Mouse (Mus musculus): ENCODE data around the gene Plch2.

Gene Plch2

DNA sequence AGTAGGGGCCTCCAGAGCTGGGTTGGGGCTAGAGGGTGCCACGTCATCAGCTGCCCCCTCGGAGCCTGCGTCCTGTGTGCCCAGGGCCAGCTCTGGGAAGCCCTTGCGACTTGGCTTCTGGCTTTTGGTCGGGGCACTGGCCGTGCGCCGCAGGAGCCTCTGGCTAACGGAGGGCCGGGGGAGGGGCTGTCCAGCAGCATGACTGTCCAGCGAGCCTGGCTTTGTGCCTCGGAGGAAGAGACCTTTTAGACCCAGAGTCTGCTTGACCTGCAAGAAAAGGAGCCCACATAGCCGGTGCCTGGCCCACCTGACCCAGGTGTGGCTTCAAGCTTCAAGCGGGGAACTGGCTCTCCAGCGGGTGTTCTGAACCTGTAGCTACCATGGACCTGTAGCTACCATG is 69.8 kb downstream of the Plch2 start:
- DNase-seq (ENCODE audit: low spot score in 2 of 2): no peak

DNA sequence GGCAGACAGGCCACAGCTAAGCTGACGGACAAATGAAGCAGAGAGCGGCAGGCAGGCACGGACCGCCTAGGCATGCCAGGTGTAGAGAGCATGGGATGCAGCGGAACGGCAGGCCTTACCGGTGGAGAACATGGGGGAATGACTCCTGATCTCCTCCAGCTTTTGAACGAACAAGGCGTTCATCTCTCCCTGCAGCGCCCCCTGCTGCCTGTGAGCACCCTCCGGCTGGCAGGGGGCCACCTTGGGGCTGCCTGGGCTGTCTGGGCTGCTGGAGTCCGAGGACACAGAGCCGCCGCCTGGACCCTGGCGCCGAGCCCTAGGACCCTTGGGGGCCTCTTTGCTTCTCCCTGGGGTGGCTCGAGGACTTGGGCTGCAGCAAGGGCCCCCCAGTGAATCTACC is 70.5 kb downstream of the Plch2 start:
- DNase-seq (ENCODE audit: low spot score in 2 of 2): peak; percentile 32 to 82

DNA sequence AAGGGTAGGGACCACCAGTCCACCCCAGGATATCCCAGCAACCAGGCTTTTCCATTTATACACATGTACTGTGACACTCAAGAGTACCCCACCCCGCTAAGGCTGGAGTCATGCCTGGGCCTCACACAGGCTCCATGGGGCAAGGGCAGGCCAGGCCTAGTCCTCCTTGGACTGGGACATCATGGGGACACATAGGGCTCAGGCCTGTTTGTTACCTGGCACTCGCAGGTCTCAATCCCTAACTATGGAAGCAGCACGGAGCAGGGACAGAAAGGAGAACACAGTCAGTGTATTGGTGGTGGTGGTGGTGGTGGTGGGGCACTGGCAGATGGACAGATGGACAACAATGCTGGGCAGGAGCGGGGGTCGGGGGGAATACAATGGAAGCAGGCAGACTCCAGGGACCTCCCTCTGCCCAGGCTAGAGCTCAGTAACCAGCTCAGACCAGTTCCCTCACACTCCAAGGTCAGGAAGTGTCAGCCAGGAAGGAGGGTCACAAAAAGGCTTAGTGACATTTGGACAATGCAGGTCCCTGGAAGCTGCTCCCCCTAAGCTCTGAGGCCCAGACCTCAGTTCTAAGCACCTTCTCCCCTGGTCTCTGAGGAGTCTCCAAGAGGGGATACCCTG is 71.3 kb downstream of the Plch2 start:
- DNase-seq (ENCODE audit: low spot score in 2 of 2): no peak

DNA sequence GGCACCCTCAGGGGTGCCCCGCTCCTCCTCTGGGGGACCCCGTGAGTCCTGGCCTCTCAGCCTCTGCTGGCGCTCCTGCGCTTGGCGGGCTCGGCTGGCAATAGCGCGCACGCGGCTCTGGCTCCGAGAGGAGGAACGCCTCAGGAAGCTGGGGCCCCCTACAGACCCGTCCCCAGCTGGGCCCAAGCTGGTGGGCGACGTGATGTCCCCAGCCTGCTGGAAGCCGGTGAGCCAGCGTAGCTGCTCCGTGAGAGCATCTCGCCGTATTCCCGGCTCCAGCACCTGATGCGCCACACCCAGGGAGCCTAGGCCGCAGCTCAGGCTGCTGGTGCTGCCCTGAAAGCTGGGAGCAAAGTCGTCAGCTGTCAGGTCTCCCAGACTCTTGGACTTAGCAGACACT is 72.8 kb downstream of the Plch2 start:
- DNase-seq (ENCODE audit: low spot score in 2 of 2): no peak

DNA sequence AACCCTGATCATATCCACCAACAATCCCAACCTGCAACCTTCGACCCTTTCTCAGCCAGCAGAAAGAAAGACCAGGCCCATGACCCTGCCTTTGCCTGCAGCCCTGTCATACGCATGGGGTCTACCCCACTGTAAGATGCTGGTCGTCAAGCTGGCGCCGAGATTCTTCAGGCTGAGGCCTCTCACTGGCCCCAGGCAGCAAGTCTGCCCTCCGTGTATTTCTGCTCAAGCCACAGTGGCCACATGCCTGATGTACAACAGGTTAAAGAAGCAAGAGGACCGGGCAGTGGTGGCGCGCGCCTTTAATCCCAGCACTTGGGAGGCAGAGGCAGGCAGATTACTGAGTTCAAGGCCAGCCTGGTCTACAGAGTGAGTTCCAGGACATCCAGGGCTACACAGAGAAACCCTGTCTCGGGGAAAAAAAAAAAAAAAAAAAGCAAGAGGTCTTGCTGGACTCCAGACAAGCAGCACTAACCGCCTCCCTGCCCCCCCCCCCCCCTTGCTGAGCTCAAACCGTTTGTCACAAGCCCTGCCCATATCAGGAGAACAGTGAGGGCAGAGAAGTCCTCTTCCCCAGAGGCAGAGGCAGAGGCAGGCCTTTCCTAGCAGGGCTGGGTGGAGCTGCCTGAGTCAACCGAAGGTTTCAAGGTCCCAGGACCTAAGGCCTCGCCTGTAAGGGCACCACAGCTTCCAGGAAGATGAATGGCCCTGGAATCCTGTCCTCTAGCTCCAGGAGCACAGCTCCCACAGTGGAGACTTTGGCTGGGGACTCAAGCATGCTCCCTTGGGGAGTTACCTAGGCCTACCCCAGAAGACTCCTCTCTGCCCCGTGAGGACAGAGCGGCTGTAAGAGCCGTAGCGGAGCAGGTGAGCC is 74.1 kb downstream of the Plch2 start:
- no peak for DNase-seq (ENCODE audit: low spot score in 2 of 2)

DNA sequence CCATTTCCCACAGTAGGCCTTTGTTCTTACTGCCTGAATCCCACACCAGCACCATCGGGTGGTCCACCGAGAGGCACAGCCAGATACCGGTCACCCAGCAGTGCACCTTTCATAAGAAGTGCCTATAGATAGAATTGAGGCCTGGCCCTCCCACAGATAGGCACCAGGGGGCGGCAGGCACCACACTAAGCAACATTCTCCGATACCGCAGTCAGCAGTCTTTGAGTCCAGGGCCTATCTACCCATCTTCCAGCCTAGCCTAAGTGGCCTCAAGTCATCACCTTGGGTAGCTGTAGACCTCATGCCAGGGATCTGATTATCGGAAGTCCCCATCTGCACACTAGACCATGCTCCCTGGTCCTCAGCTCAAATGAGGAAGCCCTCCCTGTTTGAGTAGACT is 75.1 kb downstream of the Plch2 start:
- peak in 1 of 2 experiments; percentile 45 for DNase-seq (ENCODE audit: low spot score in 2 of 2)

DNA sequence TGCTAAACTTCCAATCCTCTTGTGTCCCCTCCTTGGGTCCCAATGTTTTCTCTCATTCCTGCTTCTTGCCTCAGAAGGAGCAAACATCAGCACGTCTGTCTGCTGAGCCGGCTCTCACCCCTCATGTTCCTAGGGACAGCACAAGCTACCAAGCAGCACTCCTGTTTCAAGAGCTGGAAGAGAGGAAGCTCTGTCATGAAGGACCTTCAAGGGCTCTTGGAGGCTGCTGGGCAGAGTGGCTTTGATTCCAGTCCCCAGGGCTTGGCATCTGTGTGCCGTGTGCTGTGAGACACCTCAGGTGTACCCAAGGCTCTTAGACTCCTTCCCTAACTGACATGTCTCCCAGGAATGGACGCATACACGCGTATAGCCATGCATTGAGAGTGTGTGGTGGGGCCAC is 75.5 kb downstream of the Plch2 start:
- no peak for DNase-seq (ENCODE audit: low spot score in 2 of 2)

DNA sequence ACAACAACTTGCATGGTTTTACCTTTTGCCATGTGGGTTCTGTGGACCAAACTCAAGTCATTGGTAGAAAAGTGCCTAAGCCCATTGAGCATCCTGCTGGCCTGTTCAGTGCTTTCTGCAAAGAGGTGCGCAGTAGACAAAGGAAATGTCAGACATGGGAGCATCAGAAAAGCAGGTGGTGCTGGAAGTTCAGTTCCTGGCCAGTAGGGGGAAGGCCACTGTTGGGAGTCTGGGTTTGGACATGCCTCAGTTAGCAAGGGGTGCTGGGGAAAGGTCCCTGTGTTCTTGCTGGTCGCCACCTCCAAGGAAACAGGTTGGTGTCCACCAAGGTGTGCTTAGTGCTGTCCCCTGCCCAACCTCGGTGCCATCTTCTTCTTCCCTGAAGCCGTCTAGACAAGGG is 76.5 kb downstream of the Plch2 start:
- DNase-seq (ENCODE audit: low spot score in 2 of 2): no peak

DNA sequence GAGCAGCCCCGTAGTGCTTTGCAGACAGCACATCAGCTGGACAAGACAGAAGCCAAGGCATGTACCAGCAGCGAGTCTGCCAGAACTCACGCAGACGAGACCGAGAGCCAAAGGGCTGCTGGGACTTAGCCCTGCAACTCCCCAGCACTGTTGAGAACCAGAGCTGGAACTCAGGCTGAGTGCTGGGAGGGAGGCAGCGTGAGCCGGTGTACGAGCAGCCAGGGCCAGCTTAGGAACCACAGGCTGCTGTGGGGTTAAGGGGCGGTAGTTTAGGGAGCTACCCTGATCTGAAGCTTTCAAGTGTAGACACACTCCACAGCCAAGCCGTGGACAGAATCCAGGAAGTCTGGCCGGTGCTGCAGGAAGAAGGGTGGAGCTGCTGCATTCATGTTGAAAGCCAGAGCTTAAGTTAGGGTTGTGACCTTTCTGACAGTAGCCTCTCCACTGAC is 82.4 kb downstream of the Plch2 start:
- DNase-seq (ENCODE audit: low spot score in 2 of 2): no peak

DNA sequence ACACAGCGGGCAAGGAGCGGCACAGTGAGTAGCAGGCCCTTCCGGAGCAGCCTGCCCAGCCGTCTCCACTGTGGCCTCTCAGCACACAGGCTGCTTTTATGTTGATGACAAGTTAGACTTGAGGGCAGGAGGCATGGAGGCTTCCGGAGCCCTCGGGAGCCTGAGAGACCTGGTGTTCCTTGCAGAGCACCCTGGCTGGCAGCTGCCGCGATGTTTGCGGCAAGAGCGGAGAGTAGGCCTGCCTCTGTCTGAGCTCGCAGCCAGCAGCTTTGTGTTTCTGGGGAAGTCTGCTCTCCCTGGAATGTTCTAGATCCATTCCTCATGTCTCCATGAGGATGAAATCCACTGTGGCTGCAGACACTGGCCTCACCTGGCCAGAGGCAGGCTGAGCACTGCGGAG is 84.0 kb downstream of the Plch2 start:
- no peak for DNase-seq (ENCODE audit: low spot score in 2 of 2)

DNA sequence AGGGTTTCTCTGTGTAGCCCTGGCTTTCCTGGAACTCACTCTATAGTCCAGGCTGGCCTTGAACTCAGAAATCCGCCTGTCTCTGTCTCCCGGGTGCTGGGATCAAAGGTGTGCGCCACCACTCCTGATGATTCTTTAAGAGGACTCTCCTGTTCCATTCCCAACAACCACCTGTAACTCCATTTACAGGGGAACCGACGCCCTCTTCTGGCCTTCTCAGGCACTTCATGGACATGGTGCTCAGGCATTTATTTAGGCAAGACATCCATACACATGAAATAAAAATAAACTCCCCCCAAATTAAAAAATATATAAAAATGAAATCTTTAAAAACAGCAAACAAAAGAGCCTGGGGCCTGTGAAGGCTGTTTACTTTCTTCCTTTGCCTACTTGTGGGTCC is 89.4 kb downstream of the Plch2 start:
- DNase-seq (ENCODE audit: low spot score in 2 of 2): peak; percentile 27 to 58

DNA sequence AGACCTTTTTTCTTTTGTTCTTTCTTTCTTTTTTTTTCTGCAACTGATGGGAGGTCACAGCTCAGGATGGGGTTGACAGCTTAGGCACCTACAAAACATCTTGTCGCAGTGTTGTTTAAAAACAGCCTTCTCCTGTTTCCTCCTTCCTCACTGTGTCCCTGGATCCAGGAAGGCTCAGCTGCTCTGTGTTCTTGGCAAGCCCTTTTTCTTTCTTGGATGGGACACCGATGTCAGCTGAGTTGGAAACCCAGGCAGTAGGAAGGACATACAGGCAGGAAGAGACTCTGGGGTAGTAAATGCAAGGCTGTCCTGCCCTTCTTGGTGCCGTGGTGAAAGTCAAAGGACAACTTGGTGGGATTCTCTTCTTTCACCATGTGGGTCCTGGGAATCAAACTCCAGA is 90.7 kb downstream of the Plch2 start:
- no peak for DNase-seq (ENCODE audit: low spot score in 2 of 2)

DNA sequence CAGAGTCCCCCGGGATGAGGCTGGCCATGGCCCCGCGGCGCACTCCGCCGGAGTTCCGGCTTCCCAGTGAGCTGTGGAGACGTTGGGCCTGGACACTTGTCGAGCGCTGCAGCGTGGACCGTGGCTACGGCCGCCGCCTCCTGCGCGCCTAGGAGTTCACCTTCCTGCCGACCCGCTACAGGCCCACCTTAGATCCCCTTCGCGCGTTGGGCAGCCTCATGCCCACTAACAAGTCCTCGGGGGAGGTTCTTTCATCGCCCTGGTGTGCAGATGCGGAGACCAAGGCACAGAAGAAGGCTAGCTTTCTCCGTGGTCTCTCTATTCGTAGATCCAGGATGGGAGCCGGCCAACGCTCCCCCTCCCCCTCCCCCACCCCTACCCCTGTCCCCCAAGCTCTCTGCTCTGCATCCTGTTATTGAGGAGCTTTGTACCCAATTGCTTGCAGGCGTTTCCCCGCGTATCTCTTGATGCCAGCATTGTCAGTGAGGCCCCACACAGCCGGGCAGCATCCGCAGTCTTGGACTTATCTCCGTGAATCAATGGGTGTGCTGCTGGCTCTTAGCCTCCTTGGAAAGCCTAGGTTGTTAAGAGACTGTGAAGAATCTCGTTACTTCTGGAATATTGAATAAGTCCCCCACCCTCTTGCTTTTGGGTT is 91.9 kb downstream of the Plch2 start:
- DNase-seq (ENCODE audit: low spot score in 2 of 2): peak; percentile 38 to 42

DNA sequence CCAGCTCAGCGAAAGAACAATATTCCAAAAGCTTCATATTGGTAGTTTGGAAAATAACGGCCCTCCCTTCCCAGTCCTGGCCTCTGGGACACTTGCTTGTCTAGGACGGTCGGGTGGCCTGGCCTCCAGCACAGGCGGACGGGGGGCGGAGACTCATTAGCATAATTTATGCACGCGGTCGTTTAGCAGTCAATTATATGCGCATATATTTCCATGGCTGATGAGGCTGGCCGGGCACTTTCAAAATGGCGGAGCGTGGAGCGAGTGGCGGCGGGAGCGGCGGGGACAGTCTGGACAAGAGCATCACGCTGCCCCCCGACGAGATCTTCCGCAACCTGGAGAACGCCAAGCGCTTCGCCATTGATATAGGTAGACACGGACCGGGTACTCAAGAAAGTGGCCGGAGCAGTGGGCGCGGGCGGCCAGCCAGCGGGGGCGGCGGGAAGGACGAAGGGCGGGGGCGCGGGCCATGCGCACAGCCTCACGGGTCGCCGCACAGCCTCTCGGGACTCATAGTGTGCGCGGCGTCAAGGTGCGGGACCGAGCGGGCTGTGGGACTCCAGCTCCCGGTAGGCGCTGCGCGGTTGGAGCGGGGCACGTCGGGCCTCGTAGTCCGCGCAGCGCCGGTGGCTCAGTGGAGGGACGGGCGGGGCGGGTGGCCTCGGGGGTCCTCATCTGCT is 92.5 kb downstream of the Plch2 start, which contains the start of gene Pank4:
Gene Pank4 (plus strand): TSS at position 223 of the 680 bp plus-strand sequence.
- peak; percentile 81 to 82 for DNase-seq (ENCODE audit: low spot score in 2 of 2)

DNA sequence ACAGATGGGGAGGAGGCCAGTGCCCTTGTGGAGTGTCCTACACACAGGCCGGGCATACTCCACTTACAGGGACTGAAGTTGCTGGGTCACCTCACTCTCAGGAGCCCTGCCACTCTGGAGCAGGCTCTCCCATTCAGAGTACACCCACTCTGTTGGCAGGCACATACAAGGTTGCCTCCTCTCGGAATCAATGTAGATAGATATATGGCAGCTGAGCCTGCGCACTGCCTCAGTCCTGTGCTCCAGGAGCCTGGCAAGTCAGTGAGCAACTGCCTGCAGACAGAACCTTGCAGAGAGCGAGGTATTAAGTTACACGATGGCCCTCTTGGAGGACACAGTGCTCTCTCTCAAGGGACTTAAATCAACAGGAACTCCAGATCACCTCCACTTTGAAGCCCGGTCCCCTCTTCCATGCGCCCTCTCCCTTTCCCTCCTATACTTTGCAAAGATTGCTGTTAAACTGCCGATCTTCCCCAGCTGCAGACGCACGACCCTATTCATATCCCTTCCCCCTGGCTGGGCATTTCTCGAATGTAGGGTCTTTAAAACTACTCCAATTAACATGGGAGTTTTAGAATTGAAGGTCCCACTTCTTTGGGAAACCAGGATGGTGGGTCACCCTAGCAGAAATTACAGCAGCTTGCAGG is 93.3 kb downstream of the Plch2 start:
- no peak for DNase-seq (ENCODE audit: low spot score in 2 of 2)

DNA sequence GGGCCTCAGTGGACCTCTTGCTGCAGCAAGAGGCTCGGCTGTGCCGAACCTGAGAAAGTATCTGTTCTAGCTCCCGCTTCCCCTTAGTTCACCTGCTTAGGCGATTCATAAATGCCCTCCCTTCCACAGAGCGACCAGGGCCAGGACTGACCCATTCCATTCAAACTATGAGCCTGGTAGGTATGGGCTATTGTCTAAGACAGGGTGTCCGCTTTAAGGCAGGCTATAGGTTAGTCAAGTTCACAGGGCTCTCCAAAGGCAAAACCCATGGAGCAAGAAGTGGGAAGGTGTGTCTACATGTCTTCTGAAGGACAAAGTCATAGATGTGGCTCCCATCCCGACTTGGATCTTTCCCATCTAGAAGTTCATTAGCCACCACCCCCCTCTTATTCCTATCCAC is 93.9 kb downstream of the Plch2 start:
- no peak for DNase-seq (ENCODE audit: low spot score in 2 of 2)

DNA sequence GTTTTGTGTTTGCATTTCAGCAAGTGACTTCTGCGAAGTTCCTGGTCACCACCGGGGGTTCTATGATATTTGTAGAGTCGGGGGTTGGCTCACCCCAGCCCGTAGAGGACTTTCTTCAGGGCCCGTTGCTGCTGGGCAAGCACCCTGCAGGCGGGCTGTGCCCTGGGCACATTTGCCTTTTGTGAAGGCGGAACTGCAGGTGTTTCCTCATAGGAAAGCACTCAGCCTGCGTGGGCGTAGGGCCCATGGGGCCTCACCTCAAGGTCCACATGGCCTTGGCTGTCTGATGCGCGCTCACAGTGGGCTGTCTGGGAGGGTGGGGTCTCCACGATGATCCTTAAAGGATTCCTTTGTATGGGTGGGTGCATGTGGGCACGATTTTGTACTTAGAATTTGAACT is 94.7 kb downstream of the Plch2 start:
- DNase-seq (ENCODE audit: low spot score in 2 of 2): peak; percentile 59 to 63

DNA sequence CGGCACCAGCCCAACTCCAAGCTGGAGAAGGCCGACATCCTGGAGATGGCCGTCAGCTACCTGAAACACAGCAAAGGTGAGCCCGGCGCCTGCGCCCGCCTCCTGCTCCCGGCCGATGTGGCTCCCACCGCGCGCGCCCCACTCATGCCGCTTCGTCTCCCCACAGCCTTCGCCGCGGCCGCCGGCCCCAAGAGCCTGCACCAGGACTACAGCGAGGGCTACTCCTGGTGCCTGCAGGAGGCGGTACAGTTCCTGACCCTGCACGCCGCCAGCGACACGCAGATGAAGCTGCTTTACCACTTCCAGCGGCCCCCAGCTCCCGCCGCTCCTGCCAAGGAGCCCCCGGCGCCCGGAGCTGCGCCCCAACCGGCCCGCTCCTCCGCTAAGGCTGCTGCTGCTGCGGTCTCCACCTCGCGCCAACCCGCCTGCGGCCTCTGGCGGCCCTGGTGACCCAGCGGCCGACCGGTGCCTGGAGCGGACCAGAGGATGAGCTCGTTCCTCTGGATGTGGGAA is 95.3 kb downstream of the Plch2 start:
- peak; percentile 41 to 57 for DNase-seq (ENCODE audit: low spot score in 2 of 2)

DNA sequence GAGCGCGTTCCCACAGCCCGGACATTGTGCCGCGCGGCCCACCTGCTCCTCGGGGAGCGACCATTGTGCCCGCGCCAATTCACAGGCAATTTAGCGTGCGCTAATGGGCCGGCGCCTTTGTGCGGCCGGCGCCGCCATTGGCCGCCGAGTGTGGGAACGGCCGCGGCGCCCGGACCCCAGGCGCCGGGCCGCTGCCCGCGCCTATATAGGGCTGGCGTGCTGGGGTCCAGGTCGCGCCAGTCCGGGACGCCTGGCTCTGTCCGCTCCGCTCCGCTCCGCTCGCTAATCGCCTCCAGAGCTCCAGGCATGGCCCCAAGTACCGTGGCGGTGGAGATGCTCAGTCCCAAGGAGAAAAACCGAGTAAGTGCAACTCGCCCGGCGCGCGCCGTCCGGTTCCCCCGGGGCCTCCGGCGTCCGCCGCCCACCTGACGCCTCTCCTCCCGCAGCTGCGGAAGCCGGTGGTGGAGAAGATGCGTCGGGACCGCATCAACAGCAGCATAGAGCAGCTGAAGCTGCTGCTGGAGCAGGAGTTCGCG is 95.8 kb downstream of the Plch2 start, which contains the start of gene Hes5:
Gene Hes5 (plus strand): TSS at position 234 of the 536 bp plus-strand sequence.
- DNase-seq (ENCODE audit: low spot score in 2 of 2): peak; percentile 23 to 31

DNA sequence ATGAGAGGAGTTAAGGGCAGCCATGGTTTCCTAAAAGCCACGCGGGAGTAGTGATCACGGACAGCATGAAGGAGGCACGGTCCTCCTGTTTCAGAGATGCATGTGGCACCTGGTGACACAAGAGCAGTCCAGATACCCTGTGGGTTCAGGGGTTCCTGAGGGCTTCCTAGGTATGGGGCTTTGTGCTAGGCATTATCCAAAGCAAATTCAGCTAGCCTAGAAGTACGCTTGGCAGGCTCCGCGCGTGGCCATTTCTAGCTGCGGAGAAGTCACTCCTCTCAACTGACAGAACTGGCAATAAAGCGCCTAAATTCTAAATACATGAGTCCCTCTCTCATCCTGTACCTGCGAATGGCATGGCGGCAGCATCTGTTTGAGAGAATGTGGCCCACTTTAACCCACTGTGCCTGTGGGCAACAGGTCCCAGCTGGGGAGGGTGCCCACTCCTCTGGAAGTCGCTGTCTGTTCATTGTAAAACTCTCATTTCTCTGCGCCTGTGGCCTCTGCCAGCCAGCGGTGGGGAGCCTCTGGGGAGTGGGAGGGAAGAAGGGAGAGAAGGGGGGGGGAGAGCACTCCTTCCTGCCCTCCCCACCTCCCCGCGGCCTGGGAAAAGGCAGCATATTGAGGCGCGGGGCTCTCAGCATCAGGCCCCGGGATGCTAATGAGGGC is 96.4 kb downstream of the Plch2 start:
- DNase-seq (ENCODE audit: low spot score in 2 of 2): no peak

Data from thymus, postnatal 10 days (tissue).